ENCODE assay signal across 8 mouse cellular contexts in the genomic region with DNA sequence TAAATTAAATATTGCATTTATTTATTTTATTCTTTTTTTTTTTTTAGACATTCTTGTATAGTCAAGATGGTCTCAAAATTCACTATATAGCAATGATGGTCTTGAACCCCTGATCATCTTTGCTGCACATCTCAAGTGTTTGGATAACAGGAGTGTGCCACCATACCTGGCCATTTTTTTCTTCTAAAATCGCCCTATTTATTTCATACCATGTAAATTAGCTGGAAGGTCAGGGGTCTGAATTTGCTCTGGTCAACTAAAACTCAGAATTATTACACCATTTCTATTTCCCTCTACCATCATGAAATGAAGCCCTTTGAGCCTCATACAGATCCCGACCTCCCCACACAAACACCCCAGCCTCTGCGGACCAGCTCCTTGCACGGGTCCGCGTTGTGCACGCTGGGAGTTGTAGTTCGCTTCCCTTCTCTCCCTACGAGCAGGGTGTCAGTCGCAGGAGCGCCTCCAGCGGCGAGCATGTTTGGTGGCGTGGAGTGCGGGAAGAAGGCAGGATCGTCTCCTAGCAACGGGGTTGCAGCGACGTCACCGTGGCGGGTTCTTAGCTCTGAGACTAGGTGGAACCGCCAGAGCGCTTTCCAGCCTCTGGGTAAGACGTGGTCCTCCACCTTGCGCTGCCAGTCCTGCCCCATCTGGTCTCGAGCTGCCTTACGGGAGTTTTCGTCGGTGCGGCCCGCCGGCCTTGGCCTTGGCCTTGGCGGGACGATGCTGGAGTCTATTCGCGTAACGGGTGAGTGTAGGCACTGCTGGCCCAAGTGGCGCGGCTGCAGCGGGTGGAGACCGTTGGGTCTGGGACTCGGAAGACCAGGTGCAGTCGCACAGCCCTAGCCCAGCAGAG. TPM values are rescaled to one million over a fixed set of nuclear protein-coding genes. Genes with fewer than 3 reads are reported as not detected.
DNase-seq lines count a peak whose midpoint lies in the region; TF ChIP-seq lines count a peak whose summit lies in the region.

Gene 9530077C05Rik, plus strand, starts transcription at position 512 of the 856 bp plus-strand sequence.

- H3K27ac ChIP-seq in cortical plate, adult 2 months (ENCODE audit: insufficient read depth, low read length), result no peak within 1 kb of the TSS
- peak within 1 kb of the TSS; percentile 90 for H3K27ac ChIP-seq in left cerebral cortex, adult 2 months
- H3K27ac ChIP-seq in macrophage, result no peak within 1 kb of the TSS

- 2% methylated on average over 43 of the region's 43 CpGs for WGBS in macrophage (ENCODE audit: missing documents)

- no peaks in the 10 kb centered on the region; the same call in 1 of the 2 replicates for H3K4me1 ChIP-seq in cortical plate, adult 2 months (ENCODE audit: control insufficient read depth, insufficient read depth, low read length)

- no peaks in the 10 kb centered on the region for H3K36me3 ChIP-seq in macrophage (ENCODE audit: inconsistent target)

- TF ChIP-seq POLR2A in cortical plate, adult 2 months (IDR thresholded peaks at IDR 0.05; ENCODE audit: extremely low read depth, insufficient read depth, low read length), result peak; percentile 96

- H3K79me2 ChIP-seq in macrophage (ENCODE audit: inconsistent target), result no peaks in the 10 kb centered on the region

- H3K4me3 ChIP-seq in cortical plate, adult 2 months (ENCODE audit: insufficient read depth, low read length), result peak within 1 kb of the TSS; percentile 63
- peak within 1 kb of the TSS; percentile 76 for H3K4me3 ChIP-seq in left cerebral cortex, adult 2 months
- H3K4me3 ChIP-seq in macrophage (ENCODE audit: inconsistent target), result peak within 1 kb of the TSS; percentile 24

- peak; percentile 90 for DNase-seq in adipocyte (ENCODE audit: low spot score)
- peak; percentile 93 to 94 for DNase-seq in gastrocnemius, adult 8-10 months (ENCODE audit: low spot score in 2 of 2)
- DNase-seq in hindlimb bud, embryonic 11.5 days (ENCODE audit: extremely low spot score, low read depth, low spot score), result peak; percentile 96
- peak; percentile 98 for DNase-seq in left cerebral cortex, adult 2 months (ENCODE audit: extremely low spot score in 1 of 2, low spot score in 2 of 2)
- peak; percentile 93 for DNase-seq in retina, postnatal 7 days (ENCODE audit: low read depth, low spot score)
- DNase-seq in urinary bladder, adult 18-20 months (ENCODE audit: low spot score in 2 of 2), result peak; percentile 85 to 91

- TF ChIP-seq CTCF in cortical plate, adult 2 months (IDR thresholded peaks at IDR 0.05; ENCODE audit: extremely low read depth, insufficient read depth, low read length), result peak; percentile 80
- peak; percentile 90 for TF ChIP-seq CTCF in left cerebral cortex, adult 2 months (IDR thresholded peaks at IDR 0.05)

- intact Hi-C loops in left cerebral cortex, adult 2 months (cut with DNase I), result loop anchor here (5.0 kb wide), 1 partner anchor 56 kb away; the partner anchor contains the start of gene Rp9

RNA-seq across cellular contexts. Expression of gene 9530077C05Rik, which starts in this region (rescaled TPM):
- 7.3 and 8.1 TPM in 2 replicates for polyA plus RNA-seq in cortical plate, adult 2 months (2012; rRNA removed)
- total RNA-seq in gastrocnemius, adult 8-10 months (2022), result under 1 TPM; 0.15 to 0.32 (median 0.19) TPM
- 10 to 100 TPM in 1 of 2 experiments, 1 to 10 TPM in 1; 7.0 to 10.0 TPM for total RNA-seq in left cerebral cortex, adult 2 months (2021)
- total RNA-seq in macrophage (2018; cell fraction: chromatin; rRNA removed), result under 1 TPM in 2 of 26 experiments, not detected in 24; 0.16 to 0.45 TPM
- not detected for total RNA-seq in macrophage (2018; cell fraction: cytosol; rRNA removed)
- total RNA-seq in macrophage (2018; cell fraction: nucleus; rRNA removed), result under 1 TPM in 2 of 26 experiments, not detected in 24; 0.20 to 0.30 TPM
- polyA plus RNA-seq in macrophage (2018), result 0.04 TPM in 1 of 3 replicates, not detected in the others

Comparison
In these comparisons a context has a peak if more than half of its experiments do, and no peak if none do; other contexts are left out.
1. RNA of gene 9530077C05Rik (total RNA-seq): 7.0 to 10.0 TPM in left cerebral cortex, adult 2 months; 0.15 to 0.32 TPM in gastrocnemius, adult 8-10 months; every median in the first group is over 4 times any median in the second.
2. Peak in DNase-seq in gastrocnemius, adult 8-10 months; RNA of the gene not detected or under 1 TPM.
3. H3K4me3 ChIP-seq: peak in every context shown above with its lines; median percentile 76 in left cerebral cortex, adult 2 months; 63 in cortical plate, adult 2 months; 24 in macrophage.
4. Peak in every context shown above with its lines, with median percentiles within 50 percentile points of each other: DNase-seq.